Mouse (Mus musculus): ENCODE measurements around the gene Dll1.
A peak's percentile ranks its signal among the peaks of the same experiment; 100 is the strongest.

The Dll1 gene

DNA sequence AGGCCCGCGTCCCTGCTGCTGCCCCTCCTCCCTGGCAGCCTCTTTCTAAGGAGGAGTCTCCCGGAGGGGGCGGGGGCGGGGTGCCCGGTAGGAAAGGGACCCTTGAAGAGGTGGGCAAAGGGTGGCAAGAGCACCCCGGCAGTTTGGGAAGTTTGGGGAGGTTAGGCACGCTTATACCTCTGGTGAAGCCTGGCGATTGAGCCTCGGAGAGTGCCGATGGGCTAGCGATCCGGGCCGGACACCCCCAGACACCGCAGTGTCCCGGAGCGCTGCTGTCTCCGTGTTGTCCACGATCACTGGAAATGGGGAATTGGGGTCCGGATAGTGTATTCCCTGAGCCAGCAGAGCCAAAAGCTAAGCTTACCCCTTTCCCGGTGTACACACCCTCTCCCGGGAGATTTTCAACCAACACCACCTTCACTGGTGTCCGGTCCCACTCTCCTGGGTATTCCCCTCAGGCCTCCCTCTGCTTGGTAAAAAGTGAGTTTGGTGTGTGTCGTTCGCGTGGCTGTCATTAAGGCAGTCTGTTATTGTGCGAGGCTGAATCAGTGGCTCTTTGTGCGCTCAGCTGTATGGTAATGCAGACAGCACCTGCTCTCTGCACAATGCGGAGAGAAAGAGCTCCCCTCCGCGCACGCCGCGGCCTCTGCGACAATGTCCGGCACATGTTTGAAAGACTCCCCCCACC lies at the start of gene Dll1:
Gene Dll1, minus strand, starts transcription at position 379 of the 688 bp plus-strand sequence.
- no peak for DNase-seq

DNA sequence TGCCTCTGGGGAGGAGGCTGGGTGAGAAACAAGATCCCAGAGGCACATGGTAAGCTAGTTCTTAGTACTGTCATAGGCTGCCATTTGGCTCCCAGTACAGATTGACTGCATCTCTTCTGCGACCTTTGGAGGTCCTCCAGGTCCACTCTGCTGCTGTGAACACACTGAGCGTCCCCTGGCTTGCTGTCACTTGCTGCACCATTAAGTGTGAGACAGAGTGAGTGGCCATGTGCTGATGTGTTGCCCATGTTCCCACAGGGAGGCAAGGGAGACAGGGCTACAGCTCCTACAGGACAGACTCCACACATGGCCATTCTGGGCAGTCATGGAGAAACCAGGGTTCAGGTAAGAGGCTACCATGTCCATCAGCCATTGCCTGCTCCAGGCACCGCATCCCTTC lies 49.3 kb upstream of the Dll1 start:
- DNase-seq: no peak

DNA sequence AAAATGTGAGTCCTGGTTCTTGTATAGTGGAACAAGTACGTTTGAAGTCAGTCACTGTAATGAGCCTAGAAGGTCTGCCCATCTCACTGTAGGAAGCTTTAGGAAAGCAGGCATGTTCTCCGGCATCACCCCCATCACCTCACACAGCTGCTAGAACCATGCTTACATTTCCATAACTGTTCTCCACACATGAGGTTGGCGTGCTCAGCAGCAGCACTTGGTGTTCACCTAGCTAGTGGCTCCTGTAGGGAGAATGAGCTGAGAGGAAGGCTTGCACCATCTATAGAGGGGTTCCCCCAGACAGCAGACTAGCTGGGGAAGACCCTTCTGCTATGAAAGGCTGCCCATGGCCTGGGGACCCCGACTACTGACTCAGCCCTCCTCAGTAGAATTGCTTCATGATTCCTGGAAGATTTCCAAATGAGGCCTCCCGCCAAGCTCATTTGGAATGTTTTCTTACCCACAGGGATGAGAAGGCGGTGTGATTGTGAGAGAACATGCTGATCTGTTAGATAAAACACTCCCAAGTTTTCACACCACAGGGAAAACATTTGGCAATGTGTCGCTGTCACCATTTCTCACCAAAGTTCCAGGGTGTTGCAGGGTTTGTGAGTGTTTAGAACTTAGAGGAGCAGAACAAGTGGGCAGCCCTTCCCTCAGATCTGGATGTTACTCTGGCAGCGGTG lies 46.6 kb upstream of the Dll1 start:
- no peak for DNase-seq

DNA sequence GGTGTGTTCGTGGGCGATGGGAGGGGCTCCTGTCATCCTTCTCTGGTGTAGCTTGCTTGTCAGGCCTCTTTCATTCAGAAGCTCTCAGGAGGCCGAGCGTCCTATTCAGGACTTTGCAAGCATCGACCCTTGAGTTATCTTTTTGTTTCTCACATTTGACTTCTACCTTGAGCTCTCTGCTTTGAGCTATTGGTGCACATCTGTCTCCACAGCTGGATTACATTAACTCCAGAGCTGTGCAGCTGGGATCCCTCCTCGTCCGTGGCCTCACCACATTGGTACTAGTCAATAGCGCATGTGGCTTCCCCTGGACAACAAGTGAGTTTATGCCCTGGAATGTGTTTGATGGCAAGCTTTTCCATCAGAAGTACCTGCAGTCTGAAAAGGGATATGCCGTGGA lies 46.0 kb upstream of the Dll1 start:
- no peak for DNase-seq

DNA sequence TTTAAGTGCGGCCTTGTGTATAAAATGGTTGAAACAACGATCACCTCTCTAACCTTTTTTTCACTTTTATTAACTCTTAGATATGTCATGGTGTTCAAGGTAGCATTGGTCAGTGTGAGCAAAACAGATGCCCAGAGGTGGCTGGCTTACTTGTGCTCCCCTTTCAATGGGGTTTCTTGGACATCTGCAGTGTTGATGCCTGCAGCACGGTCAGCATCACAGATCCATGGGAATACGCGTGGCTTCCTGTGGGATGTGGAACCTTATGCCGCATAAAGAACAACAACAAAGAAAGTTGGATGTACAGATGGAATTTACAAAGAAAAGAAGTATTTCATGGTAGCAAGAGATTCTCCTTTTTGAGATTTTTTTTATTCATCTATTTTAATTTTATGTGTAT lies 44.8 kb upstream of the Dll1 start:
- DNase-seq: no peak

DNA sequence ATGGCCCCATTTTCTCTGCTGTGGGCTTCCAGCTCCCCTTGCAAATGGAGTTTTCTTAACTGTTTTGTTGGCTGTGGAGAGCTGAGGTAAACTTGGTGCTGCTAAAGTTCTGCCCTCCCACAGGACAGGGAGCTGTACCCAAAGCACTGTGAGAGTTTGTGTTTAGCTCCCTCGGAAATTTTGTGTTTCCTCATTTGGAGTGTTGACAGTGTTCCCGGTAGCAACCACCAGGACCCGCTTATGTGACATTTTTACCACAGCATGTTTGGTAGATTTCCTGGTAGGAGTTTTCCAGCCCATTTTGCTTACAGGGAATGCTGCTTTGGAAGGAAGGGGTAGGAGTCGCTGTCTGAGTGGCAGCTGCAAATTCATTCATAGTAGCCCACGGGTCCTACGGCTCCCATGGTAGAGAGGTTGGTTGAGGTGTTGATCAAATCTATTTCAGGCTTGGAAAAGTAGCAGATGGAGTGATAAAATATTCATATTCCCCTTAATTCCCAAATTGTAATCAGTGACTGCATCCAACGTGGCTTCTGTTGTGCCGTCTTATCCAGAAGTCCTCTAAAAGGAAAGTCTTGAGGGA lies 43.4 kb upstream of the Dll1 start:
- no peak for DNase-seq

DNA sequence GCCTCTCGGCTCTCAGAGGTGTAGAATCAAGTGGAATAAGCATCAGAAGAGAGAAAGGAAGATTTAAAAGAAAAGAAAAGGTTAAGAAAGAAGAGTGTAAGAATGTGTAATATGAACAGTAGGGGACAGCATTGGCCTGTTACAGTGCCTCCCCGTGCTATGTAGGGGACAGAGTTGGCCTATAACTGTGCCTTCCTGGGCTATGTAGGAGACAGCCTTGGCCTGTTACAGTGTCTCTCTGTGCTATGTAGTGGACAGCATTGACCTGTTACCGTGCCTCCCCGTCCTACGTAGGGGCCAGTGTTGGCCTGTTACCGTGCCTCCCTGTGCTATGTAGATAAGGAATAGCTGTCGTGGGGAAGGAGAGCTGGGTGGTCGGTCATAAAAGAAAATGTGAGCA lies 42.9 kb upstream of the Dll1 start:
- no peak for DNase-seq

DNA sequence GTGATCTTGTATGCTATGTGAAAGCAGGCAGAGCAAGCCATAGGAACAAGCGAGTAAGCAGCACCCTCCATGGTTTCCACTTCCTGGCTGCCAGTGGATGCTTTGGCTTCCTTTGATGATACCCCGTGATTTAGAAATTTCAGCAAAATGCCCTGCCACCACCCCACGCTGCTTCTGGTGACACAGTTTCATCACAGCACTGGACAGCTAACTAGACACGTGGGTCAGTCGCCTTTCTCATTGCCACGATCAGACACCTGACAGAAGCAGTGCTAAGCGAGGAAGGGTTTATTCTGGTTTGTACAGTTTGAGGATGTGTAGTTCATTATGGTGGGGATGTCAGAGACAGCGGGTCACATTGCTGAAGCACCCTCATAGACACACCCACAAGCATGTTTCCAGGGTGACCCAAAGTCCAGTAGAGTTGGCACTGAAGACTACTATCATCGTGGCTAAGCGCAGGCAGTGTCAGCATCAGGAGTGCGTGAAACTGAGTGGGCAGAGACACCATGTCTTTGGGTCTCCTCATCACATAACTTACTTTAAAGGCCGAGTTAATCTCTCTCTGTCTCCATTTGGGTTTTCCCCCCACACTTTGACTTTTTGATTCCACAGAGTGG lies 40.0 kb upstream of the Dll1 start:
- DNase-seq: no peak

DNA sequence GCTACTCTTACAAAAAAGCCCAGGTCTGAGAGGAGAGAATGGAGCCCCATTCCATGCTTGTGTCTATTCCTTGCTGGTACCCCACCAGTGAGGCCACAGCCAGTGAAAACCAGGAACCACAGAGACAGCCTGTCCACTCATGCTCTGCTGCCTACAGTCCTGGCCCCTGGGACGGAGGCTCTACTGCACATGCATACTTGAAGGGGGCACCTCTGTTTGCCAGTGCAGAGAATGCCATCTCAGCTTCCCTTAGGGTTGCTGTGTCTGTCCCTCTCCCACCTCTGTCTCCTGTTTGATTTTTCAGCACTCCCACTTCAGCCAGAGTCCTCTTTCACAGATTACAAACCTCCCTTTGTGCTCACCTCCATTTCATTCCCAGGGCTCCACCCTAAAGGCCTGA lies 34.2 kb upstream of the Dll1 start:
- no peak for DNase-seq

DNA sequence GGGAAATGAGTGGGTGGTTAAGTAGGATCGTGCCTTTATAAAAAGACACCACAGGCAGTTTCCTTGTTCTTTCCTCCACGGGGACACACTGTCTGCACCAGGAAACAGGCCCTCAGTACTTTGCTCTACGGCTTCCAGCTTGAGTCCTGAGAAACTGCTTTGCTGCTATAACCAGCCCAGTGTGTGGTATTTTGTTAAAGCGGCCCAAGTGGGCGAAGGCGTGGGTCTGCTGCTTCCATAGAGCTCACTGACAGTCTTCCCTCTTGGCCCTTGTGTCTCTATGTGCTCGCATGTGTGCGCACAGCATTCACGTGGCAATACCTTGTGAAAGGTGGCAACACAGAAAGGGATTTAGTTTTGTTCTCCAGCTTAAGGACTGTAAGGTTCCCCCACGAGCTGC lies 32.6 kb upstream of the Dll1 start:
- DNase-seq: no peak

DNA sequence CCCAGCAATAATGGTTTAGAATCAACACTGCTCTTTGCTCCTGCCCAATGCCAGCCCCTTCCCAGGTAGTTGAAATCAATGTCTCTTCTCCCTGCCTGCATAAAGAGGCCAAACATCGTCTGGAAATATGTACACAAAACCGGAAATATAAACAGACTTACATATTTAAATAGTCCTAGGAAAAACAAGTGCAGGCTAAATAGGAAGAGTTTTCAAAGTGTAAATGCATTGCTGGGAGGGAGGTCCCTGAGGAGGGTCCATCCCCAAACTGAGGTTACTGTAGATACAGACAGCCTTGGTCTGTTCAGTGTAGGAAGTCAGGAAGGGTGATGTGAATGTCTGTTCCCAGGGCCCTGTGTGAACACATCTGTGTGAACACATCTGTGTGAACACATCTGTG lies 29.9 kb upstream of the Dll1 start:
- no peak for DNase-seq

DNA sequence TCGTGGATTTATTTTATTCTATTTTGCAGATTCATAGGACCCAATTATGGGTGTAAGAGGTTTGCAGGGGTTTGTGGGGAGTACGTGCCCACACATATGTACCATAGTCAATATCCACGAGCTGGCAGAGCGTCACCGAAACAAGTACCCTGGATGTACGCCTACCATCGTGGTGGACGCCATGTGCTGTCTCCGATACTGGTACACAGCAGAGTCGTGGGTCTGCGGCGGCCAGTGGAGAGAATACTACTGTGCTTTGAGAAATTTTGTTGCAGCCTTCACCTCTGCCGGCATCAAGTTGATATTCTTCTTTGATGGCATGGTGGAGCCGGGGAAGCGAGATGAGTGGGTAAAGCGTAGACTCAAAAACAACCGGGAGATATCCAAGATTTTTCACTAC lies 25.0 kb upstream of the Dll1 start:
- no peak for DNase-seq

DNA sequence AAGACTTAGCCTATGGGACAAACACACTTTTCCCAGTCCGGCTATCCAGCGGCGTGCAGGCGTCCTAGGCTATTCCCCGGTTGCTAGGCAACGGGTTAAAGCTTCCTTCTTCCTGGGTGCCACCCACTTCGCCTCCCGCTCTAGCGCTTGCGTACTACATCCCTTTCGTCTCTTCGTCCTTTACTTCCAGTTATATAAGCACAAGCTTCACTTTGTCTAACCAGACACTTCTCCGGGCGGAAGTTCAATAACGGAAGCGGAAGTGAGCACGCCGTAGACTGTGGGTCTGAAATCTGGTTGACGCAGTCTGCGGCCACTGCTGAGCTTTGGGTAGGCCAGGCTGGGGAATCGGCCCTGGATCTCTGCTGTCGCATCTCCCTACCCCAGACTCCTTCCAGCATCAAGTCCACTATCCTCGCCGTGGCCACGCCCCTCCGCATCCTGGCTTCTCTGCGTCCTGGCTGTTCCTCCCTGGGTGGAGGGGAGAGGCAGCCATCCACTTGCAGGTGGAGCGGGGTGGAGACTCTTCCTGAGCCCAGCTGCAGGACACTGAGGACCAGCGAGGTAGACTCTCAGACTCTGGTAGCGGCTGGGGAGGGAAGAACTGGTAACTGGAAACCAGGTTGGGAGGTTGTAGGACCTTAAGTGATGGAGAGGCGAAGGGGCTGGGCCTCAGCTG lies 19.5 kb upstream of the Dll1 start, which contains the start of gene Fam120b:
Gene Fam120b, plus strand, starts transcription at position 206 of the 679 bp plus-strand sequence.
- peak; percentile 79 for DNase-seq

DNA sequence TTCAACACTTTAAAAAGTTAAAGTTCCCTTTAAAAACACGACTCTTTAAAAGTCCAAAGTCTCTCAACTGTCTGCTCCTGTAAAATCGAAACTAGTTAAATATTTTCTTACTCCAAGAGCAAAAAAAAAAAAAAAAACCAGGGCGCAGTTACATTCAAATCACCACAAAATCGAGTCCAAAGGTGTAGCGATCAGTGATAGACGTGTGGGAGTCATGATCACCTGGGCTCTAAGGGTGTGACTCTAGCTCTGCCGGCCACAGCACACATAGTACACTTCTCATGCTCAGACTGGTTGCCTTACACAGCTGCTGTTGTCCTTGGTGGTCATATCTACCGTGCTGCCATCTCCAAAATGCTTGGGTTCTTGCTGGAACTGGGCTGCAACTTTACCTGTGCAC lies 12.7 kb upstream of the Dll1 start:
- DNase-seq: no peak

DNA sequence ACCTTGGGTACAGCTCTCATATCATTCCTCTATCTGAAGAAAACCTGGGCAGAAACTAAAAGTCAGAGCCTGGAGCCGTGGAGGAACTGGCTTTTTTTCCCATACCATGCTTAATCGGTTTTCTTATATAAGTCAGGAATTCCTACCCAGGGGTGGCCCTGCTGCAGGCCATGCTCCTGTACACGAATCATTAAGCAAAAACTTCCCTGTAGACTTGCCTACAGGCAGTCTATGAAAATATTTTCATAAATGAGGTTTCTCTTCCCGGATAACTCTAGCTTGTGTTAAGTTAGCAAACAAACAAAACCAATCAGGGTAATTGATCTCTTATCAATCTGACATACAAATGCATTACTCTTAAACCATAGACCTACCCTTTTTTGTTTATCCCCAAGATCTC lies 12.2 kb upstream of the Dll1 start:
- DNase-seq: no peak

DNA sequence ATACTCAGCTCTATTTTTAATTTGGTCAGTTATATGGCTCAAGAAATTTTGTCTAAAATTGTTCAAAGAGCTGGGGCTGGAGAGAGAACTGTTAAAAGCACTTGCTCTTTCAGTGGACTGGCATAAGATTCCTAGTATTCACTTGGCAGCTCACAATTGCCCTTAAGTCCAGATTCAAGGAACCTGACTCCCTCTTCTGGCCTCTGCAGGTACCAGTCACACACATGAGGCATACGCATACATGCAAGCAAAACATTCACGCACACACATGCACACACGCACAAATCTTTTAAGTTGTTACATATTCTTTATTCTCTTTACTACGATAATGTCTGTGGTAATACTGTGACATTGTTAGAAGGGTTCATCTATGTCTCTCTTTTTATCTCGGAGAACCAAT lies 6.7 kb upstream of the Dll1 start:
- DNase-seq: no peak

DNA sequence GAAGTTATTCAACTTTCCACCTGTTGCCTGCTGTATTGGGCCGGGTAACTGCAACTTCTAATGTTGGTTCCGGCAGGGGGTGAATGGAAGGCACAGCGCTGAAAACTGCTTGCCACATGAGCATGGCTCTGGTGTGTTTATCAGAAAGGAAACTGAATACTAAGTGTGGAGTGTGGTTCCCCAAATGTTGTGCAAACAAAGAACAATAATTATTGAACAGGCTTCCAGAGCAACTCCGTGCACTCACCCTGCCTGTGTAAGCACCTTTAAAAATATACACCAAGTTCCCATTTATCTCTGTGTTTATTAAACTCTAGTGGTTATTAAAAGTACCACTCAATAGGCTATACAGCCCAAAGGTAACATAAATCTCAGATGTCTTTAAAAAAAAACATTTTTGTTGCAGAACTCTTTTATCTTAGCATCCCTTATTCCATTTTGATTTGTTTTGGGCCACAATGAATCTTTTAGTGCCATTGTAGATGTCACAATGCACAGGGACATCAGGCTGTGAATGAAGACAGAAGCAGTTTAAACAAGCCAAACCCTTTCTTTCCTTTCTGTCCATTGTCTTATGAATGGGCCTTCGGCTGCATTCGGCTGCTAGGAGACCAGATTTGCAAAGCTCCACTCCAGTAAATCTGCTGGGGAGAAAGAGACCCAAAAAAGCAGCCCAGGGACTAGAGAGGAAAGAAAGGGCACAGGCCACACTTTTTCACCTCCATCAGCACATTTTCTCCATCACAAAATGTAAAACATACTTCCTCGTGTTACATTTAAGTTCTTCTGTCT lies 5.4 kb upstream of the Dll1 start:
- no peak for DNase-seq

DNA sequence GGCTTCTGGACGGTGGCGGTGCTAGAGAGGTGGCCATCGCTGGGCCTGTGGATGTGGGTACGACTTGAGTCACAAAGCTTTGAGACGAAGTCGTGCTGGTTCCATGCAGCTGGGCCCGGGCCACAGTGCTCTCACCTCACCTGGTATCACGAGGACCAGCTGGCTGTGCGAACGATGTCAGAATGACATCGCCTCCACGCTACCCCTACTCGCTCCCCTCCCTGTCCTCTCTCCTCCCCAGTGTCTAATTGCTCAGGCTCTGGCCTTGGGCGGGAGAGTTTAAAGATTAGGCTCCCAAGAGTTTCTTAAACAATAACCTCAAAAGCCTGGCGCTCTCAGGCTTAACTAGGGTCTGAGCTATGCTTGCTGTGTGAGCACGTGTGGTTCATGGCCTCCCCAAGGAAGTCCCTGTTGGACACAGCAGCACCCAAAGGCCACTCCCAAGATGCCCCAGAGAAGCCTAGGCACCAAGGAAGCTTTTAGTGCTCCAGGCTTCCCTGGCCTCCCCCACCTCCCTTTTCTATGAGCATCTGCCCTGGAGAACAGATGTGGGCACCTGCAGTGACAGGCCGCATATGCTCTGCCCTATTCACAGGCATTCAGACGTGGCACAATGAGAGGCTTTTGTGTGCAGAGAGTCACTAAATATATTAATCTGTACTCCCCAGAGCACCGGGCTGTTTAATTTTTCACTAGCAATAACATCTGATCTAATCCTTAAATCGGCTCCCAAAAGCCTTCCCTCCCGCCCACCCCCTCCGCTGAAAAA lies 4.6 kb upstream of the Dll1 start:
- DNase-seq: no peak

DNA sequence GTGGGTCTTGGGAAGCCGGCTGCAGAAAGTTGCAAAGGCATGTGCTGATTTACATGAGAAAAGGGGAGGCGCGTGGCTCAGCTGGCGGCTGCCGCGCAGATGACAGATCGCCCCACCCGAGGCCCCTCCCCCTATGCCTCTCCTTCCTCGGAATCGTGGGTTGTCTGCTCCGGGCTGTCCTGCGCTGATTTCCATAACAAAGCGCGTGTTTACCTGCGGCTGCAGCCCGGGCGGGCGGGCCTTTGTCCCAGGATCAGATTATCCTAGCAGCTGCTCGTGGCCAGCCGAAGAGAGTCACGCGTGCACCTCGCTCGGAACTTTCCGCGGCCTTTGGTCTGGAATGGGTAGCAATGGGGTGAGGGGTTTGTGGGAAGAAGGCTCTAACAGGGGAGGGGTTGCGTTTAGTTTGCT lies 4.0 kb upstream of the Dll1 start:
- DNase-seq: no peak

DNA sequence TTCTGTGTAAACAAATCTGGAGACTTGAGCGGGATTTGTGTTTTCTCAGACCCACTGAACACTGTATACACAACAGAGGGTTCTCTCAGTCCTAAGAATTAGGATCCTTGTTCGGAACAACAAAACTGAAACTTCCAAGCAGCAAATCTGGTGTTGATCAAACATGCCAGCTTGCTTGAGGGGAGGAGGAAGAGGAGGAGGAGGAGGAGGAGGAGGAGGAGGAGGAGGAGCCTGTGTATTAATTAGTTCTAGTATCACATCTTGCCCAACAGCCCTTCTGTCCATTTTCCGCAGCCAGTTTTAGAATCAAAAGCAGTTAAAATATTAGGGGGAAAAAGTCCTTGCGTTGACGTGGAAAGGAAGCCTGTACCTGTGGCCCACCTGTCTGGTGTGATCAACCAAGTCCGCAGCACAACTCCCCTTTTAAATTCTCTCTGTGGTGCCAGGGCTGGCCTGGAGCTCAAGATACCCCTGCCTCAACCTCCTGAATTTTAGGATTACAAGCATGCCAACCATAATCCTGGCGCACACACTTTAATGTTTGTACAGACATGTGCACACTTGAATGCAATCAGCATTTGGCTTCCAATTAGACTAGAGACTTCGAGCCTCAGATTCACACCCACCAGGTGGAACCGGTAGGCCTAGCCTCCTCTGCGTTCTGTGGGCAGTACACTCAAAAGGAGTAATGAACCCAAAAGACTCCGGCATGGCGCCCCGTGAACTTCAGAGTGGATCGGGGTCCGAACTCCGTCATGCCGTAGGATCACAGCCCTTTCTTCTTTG lies 3.3 kb upstream of the Dll1 start:
- DNase-seq: no peak

Data from right cerebral cortex, postnatal 14 days (tissue).